Mouse (Mus musculus) lung, embryonic 16.5 days (tissue): ENCODE data around the gene Wnt6. TPM values are rescaled to one million over a fixed set of nuclear protein-coding genes. Genes with fewer than 3 reads are reported as not detected.

Experiments used
- ATAC-seq: fragments of 200-750 bp; cut with Nextera tagmentation; 2 replicates; pipeline ENCODE4 v1.8.0; 2017; ENCODE audit warnings: low read depth, mild to moderate bottlenecking, moderate library complexity
- H3K27ac ChIP-seq: fragments of 300-500 bp; sonication (generic); 2 replicates; pipeline ENCODE4 v1.5.1; 2014; ENCODE audit warnings: mild to moderate bottlenecking, control low read depth, low read length
- H3K27me3 ChIP-seq: fragments of 300-500 bp; sonication (generic); 2 replicates; pipeline ENCODE4 v1.6.1; 2014; ENCODE audit warnings: low read depth, low read length, mixed read lengths; ENCODE audit not compliant: control insufficient read depth, insufficient read depth
- H3K36me3 ChIP-seq: fragments of 300-500 bp; sonication (generic); 2 replicates; pipeline ENCODE4 v1.6.1; 2014; ENCODE audit warnings: low read length; ENCODE audit not compliant: control insufficient read depth, insufficient read depth
- H3K4me1 ChIP-seq: fragments of 300-500 bp; sonication (generic); replicated peaks from 2 replicates; pipeline ENCODE4 v1.6.1; 2014; ENCODE audit warnings: low read length, mixed read lengths; ENCODE audit not compliant: control insufficient read depth, insufficient read depth
- H3K4me2 ChIP-seq: fragments of 300-500 bp; sonication (generic); 2 replicates; pipeline ENCODE4 v1.6.1; 2014; ENCODE audit warnings: low read depth, low read length, control low read depth
- H3K4me3 ChIP-seq: fragments of 300-500 bp; sonication (generic); 2 replicates; pipeline ENCODE4 v1.5.1; 2014; ENCODE audit warnings: mild to moderate bottlenecking, low read length, control low read depth
- H3K9ac ChIP-seq: fragments of 300-500 bp; sonication (generic); 2 replicates; pipeline ENCODE4 v1.6.1; 2014; ENCODE audit warnings: low read length, control low read depth
- H3K9me3 ChIP-seq: fragments of 300-500 bp; sonication (generic); 2 replicates; pipeline ENCODE4 v1.6.1; 2016; ENCODE audit warnings: low read length; ENCODE audit not compliant: control insufficient read depth
- WGBS: fragments of 180-500 bp; shearing (Covaris S2); extraction: QIAGEN DNeasy Blood & Tissue Kit; methylation state at CpG from one replicate; pipeline ENCODE4 v1.1.7; 2014; 5-methylcytosine and 5-hydroxymethylcytosine counted together
- polyA plus RNA-seq: library from polyadenylated mRNA; unstranded; fragments of >200 nt; fragmentation: Nextera tagmentation; extraction: Ambion mirVana; gene quantifications from 2 replicates; pipeline ENCODE4 v1.2.1, GENCODE M21; 2015

Wnt6 gene
- polyA plus RNA-seq, 1 experiment from 2014 or later = 0.68 TPM

DNA sequence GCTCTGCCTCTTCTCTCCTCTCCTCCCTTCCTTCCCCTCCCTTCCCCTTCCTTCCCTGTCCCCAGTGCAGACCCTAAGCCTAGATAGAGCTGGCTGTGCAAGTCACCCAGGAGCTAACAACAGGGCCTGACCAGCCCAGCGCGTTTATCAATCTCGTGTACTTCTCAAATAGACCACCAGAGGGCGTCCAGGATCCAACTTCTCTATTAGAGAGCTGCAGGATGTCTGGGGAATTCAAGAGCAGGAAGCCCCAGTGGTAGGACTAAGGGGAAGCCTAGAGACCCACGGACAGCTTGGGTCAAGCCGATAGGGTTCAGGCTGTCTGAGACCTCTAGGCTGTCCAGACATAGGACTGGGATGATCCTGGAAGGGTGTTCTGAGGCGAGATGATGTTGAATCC lies 16.2 kb downstream of the Wnt6 start:
- Histone ChIP-seq H3K4me2 (no peak overlapping the region), H3K9me3 (no peaks in the 10 kb centered on the region), H3K36me3 (no peaks in the 10 kb centered on the region), H3K27me3 (peaks cover 90% of the 10 kb centered on the region), H3K4me1 (peaks cover 12% of the 10 kb centered on the region), H3K27ac (no peak overlapping the region), H3K9ac (no peak overlapping the region), H3K4me3 (no peak overlapping the region)
- peak; percentile 32; the same call in 1 of the 2 replicates for ATAC-seq
- WGBS = 6% methylated on average over 7 of the region's 7 CpGs

DNA sequence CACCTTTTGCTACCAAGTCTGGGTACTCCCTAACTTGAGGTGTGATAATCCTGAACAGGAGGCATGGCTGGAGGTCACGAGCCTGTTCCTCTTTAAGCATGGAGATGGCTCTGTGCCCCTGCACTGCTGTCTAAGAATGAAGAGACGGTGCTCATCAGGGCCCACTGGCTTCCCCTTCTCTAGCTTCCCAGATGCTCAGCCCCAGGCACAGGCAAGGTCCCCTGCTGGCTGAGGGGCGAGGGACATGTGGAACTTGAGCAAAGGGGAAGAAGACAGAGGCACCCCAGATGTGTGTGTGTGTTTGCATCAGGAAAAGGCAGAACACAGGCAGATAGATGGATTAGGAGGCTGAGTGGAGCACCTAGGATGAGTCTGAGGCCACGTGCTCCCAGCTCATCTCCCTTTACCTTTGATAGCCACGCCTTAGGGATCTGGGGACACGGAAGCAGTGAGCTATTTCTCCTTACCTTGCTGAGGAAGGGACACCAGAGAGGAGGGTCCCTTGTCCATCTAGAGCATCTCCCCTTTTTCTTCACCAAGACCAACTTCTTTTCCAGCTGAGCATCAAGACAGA lies 17.0 kb downstream of the Wnt6 start:
- Histone ChIP-seq H3K27ac (no peak overlapping the region), H3K9me3 (no peaks in the 10 kb centered on the region), H3K9ac (no peak overlapping the region), H3K4me1 (peaks cover 12% of the 10 kb centered on the region), H3K36me3 (no peaks in the 10 kb centered on the region), H3K4me2 (no peak overlapping the region), H3K4me3 (no peak overlapping the region), H3K27me3 (peaks cover 90% of the 10 kb centered on the region)
- ATAC-seq = no peak
- 9% methylated on average over 6 of the region's 6 CpGs for WGBS

DNA sequence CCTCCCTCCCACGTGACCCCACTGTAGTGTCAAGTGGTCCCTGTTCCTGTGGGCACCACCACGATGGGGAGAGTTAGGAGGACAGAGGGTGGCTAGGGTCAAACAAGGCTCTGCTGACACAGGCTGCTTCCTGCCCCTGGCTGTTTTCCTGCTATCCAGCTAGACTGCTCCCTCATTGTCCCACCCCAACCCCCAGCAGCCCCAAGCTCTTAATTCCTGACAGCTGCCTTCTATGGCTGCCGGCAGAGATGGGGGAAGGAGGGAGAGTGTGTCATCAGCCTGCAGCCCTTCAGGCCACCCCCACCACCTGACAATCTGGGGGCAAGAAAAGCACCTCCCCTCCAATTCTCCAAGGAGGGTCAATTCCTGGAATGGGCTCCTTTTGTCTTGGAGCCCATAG lies 18.4 kb downstream of the Wnt6 start:
- no peak overlapping the region for H3K4me3 ChIP-seq
- H3K27ac ChIP-seq = no peak overlapping the region
- no peaks in the 10 kb centered on the region for H3K36me3 ChIP-seq
- H3K4me2 ChIP-seq = no peak overlapping the region
- H3K9ac ChIP-seq = no peak overlapping the region
- no peaks in the 10 kb centered on the region for H3K9me3 ChIP-seq
- WGBS = 16% methylated on average over 3 of the region's 3 CpGs
- H3K27me3 ChIP-seq = peaks cover 91% of the 10 kb centered on the region
- no peak for ATAC-seq
- H3K4me1 ChIP-seq = peaks cover 10% of the 10 kb centered on the region

DNA sequence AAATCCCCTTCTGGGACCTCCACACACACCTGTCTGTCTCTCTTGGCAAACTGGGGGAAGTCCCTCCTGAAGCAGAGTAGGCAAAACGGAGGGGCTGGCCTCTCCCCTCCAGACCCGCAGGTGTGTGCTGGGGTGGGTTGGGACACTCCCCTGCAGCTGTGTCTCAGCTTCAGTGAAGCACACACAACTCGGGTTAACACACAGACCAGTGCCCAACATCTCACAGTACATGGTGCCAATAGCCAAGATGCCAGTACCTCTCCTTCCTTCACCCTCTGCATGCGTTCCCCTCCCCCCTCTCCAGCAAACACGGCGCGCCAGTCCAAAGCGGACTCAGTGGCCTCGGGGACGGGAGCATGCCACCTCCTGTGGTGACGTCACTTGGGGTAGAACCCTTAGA lies 19.6 kb downstream of the Wnt6 start, which contains the start of gene Wnt10a:
TSS of gene Wnt10a (plus strand) at position 268 of the 400 bp plus-strand sequence.
- Histone ChIP-seq H3K9me3 (no peaks in the 10 kb centered on the region), H3K4me3 (peak within 1 kb of the TSS; percentile 37), H3K9ac (peak within 1 kb of the TSS; percentile 9; the same call in 1 of the 2 replicates), H3K27ac (no peak within 1 kb of the TSS), H3K27me3 (peaks cover 92% of the 10 kb centered on the region), H3K4me1 (peaks cover 10% of the 10 kb centered on the region), H3K4me2 (peak within 1 kb of the TSS; percentile 60), H3K36me3 (no peaks in the 10 kb centered on the region)
- 2% methylated on average over 11 of the region's 11 CpGs for WGBS
- no peak for ATAC-seq

DNA sequence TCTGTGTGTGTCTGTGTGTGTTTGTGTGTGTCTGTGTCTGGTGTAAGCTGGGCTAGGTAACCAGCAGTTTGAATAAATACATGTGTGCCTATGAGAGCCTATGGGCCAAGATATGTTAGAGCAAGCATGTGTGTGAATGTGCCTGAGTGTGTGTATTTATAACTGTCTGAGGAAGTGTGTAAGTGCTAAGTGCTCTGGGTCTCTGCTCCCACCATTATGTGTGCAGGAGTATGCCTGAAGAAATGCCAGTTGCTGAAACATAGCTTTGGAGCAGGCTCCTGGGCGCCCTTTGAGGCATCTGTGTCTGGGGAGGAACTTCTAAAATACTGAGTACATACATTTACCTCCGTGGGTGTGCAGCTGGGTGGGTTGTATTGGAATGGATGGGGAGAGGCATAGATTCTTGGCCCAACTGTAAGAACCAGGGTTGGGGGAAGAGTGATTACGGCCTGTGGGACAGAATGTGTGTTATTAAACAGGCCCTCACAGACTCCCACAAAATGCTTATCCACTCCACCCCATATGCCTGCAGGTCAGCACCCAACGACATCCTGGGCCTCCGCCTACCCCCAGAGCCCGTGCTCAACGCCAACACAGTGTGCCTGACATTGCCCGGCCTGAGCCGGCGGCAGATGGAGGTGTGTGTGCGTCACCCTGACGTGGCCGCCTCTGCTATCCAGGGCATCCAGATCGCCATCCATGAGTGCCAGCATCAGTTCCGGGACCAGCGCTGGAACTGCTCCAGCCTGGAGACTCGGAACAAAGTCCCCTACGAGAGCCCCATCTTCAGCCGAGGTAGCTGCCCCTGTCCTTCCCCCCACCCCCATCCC lies 21.4 kb downstream of the Wnt6 start:
- peaks cover 87% of the 10 kb centered on the region for H3K27me3 ChIP-seq
- no peak overlapping the region for H3K27ac ChIP-seq
- H3K4me1 ChIP-seq = peaks cover 10% of the 10 kb centered on the region
- no peaks in the 10 kb centered on the region for H3K36me3 ChIP-seq
- no peaks in the 10 kb centered on the region for H3K9me3 ChIP-seq
- no peak overlapping the region for H3K9ac ChIP-seq
- H3K4me2 ChIP-seq = no peak overlapping the region
- ATAC-seq = no peak
- WGBS = 16% methylated on average over 19 of the region's 19 CpGs
- no peak overlapping the region for H3K4me3 ChIP-seq

DNA sequence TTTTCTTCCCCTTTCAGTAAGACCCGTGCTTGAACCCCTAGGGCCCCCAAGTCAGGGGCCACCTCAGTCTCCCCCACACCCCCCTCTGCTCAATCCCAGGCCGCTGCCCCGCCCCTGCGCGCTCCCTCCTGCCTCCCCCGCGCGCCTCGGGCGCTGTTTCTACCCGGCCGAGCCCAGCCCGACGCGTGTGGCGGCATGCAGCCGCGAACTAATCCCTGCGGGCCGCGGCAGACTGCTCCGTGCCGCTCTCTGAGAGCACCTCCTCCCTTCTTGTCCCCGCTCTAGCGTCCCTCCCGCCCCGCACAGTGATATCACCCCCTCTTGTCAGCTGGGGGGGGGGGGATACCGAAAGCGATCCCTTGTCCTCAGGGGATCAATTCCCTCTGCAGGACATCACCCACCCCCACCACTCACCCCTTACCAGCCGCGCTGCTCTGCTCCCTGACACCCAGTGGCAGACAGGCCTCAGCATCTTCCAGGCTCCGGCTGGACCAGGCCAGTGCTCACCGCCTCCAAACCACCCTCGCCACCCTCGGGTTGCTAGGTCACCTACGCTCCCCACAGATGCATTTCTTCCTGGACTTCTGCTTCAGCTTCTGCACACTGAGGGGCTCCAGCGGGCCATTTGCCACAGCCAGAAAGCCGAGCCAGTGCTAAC lies 22.9 kb downstream of the Wnt6 start:
- Histone ChIP-seq H3K4me3 (peak overlapping the region; percentile 23), H3K36me3 (no peaks in the 10 kb centered on the region), H3K4me1 (peaks cover 10% of the 10 kb centered on the region), H3K27me3 (peaks cover 85% of the 10 kb centered on the region), H3K9ac (no peak overlapping the region), H3K4me2 (peak overlapping the region; percentile 38), H3K9me3 (no peaks in the 10 kb centered on the region), H3K27ac (no peak overlapping the region)
- ATAC-seq = peak; percentile 21; the same call in 1 of the 2 replicates
- under 1% methylated on average over 32 of the region's 38 CpGs for WGBS

DNA sequence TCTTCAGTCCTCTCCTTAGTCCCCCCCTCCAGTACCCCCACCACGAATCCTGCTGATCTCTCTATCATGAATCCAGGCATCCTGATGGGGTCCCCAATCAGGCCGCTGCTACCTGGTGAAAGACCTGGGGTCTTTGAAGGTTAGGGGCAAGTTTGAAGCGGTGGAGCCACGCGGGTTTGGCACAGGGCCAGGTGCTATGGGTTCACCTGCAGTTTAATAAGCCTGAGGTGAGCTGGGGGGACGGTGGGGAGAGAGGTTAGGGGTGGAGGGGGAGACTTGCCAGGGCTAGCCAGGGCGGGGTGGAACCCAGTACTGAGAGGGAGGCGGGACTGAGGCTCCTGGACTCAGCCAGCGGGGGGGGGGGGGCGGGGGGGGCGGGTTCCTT lies 23.4 kb downstream of the Wnt6 start:
- H3K36me3 ChIP-seq = no peaks in the 10 kb centered on the region
- WGBS = 0% methylated on average over 6 of the region's 11 CpGs

DNA sequence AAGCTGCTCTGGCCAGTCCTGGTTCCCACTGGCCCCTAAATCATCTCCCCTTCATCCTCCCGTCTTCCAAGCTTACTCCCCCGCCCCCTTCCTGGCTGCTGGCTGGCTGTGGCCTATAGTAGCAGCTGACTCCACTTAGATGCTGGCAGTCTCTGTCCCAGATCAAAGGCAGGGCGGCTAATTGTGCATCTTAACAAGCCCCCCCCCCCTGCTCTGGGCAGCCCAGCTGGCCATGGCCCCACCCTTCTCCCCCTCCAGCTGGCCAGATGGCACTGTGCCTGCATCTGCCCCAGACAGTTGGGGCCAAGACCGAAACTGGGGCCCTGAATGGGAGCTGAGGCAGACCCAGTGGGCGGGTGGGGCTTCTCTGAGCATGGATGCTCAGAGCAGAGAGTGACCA lies 25.8 kb downstream of the Wnt6 start:
- Histone ChIP-seq H3K4me3 (no peak overlapping the region), H3K4me1 (peaks cover 10% of the 10 kb centered on the region), H3K9ac (no peak overlapping the region), H3K27ac (no peak overlapping the region), H3K36me3 (no peaks in the 10 kb centered on the region), H3K27me3 (peaks cover 82% of the 10 kb centered on the region), H3K4me2 (no peak overlapping the region), H3K9me3 (no peaks in the 10 kb centered on the region)
- peak; percentile 68 for ATAC-seq
- WGBS = 13% methylated on average over 5 of the region's 5 CpGs

More for the DNA sequence above, 23.4 kb downstream of the Wnt6 start:
- no peak overlapping the region for H3K4me3 ChIP-seq
- no peak overlapping the region for H3K9ac ChIP-seq
- peaks cover 84% of the 10 kb centered on the region for H3K27me3 ChIP-seq
- no peaks in the 10 kb centered on the region for H3K9me3 ChIP-seq
- H3K4me1 ChIP-seq = peaks cover 10% of the 10 kb centered on the region
- H3K4me2 ChIP-seq = no peak overlapping the region
- no peak for ATAC-seq
- no peak overlapping the region for H3K27ac ChIP-seq

DNA sequence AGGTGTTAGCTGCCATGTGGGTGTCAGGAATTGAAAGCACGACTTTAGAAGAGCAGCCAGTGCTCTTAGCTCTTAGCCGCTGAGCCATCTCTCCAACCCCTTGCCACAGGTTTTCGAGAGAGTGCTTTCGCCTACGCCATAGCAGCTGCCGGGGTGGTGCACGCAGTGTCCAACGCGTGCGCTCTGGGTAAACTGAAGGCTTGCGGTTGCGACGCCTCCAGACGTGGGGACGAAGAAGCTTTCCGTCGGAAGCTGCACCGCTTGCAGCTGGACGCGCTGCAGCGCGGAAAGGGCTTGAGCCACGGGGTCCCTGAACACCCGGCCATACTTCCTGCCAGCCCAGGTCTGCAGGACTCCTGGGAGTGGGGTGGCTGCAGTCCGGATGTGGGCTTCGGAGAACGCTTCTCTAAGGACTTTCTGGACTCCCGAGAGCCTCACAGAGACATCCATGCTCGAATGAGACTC lies 28.8 kb downstream of the Wnt6 start:
- Histone ChIP-seq H3K4me3 (peak overlapping the region; percentile 22), H3K4me1 (peaks cover 18% of the 10 kb centered on the region), H3K4me2 (peak overlapping the region; percentile 44), H3K9me3 (no peaks in the 10 kb centered on the region), H3K9ac (no peak overlapping the region), H3K36me3 (no peaks in the 10 kb centered on the region), H3K27ac (no peak overlapping the region), H3K27me3 (peaks cover 83% of the 10 kb centered on the region)
- under 1% methylated on average over 29 of the region's 29 CpGs for whole genome bisulfite sequencing
- no peak for ATAC-seq
